Mouse (Mus musculus): ENCODE measurements around the gene Lcn6.
"Not testable (repeated sequence)": the region's sequence is repeated elsewhere in the genome, so short reads cannot be mapped to it uniquely, and the experiment has no call there.

Gene Lcn6

DNA sequence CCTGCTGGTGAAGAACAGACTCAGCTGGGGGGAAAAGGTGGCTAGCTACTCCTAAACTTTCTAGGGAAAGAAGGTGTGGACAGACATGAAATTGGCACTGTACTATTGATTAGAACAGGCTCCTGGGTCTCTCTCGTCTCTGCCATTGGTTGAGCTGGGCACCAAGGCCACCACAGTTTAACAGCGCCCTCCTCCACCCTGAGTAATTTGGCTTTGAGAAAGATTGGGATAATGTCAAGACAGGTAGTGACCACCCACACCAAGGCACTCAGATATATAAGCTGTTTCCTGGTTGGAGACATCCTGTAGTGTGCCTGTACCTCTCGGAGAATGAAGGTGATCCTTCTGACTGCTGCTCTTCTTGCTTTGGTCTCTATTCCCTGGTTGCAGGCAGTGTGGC lies at the start of gene Lcn6:
Gene Lcn6 (plus strand): TSS at position 301 of the 400 bp plus-strand sequence.
- no peak for DNase-seq (ENCODE audit: low read depth, low spot score)

DNA sequence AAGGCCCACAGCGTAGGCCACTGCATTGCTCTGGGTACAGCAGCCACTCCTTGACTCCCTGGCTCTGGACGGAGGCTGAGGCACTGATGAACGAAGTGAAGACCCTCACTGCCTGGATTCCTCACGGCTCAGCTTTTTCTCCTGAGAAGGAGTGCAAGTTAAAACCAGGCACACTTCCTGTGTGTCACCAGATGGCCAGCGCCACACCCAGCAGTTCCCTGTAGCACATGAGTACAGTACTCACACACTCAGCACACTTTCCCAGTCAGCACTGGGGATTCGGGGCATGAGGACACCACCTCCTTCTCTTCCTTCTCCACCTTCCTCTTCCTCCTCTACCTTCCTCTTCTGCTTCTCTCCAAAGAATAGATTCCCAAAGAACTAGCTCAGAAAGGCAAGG lies 48.8 kb upstream of the Lcn6 start, which contains the start of gene Fcna:
Gene Fcna (minus strand): TSS at position 220 of the 400 bp plus-strand sequence.
- DNase-seq (ENCODE audit: low read depth, low spot score), result no peak

DNA sequence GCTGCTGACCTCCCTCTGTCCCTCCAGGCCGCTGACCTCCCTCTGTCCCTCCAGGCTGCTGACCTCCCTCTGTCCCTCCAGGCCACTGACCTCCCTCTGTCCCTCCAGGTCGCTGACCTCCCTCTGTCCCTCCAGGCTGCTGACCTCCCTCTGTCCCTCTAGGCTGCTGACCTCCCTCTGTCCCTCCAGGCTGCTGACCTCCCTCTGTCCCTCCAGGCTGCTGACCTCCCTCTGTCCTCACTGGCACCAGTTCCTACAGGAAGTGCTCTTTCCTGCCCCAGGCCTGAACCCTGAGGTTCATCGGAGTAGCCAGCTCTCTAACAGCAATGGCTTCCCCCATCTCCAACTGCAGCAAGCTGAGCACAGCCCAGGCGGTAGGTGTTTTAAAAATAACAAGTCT lies 47.8 kb upstream of the Lcn6 start:
- no peak for DNase-seq (ENCODE audit: low read depth, low spot score)

DNA sequence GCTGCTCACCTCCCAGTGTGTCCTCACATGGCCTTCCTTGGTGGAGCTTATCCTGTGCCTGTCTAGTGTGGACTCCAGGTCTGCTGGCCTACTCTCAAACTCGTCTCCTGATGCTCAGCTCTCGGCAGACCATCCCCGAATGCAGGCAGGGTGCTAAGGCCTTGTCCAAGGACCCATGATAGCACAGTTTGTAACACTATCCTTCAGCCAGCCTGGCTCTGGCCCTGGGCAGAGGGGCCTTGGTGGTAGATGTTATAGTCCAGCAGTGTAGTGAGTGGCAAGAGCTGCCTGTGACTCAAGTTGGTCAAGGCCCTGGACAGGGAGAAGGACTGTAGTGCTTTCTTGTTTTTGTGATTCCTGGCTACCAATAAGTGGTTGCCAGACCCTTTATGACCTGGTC lies 43.0 kb upstream of the Lcn6 start:
- DNase-seq (ENCODE audit: low read depth, low spot score), result no peak

DNA sequence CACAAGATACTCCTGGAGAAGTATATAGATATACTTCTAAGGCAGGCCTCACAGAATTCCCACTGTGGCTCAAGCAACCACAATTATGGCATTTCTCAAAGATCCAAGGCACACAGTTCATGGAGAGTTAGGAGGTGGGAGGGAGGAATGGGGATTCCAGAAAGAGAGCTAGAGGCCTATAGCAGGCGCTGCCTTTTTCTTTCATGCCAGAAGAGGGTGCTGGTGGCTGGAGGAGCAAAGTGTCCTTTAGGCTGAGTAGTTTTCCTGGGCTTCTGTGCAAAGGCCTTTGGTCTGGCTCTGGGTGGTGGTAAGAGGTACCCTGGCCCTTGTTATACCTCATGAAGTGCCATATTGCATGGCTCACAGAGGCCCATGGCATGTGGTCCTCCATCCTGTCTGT lies 42.5 kb upstream of the Lcn6 start:
- peak; percentile 27 for DNase-seq (ENCODE audit: low read depth, low spot score)

DNA sequence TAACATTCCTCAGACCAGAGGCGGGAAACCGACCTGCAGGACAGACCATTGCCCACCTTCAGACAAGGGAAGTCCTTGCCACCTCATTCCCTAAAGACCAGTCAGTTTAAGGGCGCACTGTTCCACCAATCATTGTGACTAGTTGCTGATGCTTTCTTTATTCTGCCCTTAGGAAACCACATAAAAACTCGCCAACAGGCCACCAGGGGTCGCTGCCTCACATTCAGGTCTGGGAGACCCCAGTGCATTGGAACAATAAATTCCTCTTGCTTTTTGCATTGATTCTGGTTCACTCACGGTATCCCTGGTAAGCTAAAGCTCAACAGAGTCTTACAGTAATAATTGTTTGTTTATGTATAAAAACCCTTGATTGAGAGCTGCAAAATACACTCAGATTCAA lies 36.7 kb upstream of the Lcn6 start:
- DNase-seq (ENCODE audit: low read depth, low spot score), result peak; percentile 31

DNA sequence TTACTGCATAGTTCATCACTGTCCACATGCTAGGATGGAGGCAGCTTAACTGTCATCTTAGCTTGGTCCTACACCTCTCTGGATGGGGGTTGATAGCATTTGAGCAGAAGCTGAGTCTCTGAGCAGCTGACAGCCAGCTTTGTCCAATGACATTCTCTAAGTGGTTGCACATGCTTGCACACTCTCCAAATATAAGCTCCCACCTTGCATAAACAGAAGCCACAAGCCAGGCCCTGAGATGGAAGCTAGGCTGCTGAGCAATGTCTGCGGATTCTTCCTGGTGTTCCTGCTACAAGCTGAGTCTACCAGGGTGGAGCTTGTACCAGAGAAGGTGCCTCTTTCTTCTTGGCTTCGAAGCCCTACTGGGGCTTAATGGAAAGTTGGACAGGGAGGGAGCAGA lies 23.7 kb upstream of the Lcn6 start, which contains the start of gene Lcn8:
Gene Lcn8 (plus strand): TSS at position 219 of the 400 bp plus-strand sequence.
- DNase-seq (ENCODE audit: low read depth, low spot score), result no peak

DNA sequence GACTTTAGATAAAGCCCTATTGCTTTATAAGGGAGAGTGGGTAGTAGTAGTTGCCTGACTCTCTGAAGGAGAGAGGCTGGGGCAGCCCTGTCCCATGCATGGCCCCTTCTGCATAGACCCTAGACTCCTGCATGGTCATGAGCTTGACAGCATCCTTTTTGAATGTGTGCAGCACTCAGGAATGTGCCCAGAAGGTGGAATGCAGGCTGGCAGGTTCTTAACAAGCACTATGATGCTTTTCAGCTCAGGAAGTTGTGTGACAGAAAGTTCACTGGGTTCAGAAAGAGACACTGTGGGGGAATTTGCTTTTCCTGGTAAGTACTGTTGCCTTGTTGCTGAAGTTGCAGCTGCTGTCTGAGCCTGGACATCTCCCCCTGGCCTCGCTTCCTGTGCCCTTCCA lies 22.1 kb upstream of the Lcn6 start:
- no peak for DNase-seq (ENCODE audit: low read depth, low spot score)

DNA sequence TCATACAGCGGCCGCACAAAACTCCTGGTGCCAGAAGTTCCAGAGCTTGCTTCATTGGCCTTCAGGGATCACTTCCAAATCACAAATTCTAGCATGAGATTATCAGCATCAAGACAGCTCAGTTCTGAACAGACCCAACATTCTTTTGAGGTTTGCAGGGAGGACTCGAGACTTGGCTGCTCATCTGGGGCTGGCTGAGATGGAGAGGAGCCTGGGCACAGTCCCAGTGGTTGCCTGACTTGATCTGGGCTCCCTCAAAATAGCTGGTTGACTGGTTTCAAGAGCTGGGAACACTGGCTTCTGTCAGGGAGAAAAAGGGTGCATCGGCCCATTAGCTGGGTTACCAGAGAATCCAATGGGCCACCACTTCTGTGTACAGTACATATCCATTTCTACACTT lies 19.9 kb upstream of the Lcn6 start:
- DNase-seq (ENCODE audit: low read depth, low spot score), result peak; percentile 17

DNA sequence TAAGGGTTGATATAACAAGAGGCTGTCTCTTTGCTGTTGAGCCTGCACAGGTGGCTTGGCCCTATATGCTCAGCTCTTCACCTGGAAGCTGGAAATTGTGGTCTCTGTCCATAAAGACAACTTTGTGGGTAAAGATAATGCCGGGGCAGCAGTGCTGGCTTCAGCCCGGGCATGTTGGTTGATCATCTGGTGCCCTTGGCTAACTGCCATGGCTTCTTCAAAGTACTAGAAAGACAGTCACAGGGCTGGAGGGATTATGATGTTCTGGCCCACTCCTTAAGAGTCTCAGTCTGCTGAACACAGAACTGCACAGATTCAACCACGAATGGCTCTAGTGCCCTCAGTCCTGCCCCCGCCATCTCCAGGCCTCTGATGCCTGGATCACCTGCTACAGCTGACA lies 19.3 kb upstream of the Lcn6 start:
- DNase-seq (ENCODE audit: low read depth, low spot score), result peak; percentile 32

DNA sequence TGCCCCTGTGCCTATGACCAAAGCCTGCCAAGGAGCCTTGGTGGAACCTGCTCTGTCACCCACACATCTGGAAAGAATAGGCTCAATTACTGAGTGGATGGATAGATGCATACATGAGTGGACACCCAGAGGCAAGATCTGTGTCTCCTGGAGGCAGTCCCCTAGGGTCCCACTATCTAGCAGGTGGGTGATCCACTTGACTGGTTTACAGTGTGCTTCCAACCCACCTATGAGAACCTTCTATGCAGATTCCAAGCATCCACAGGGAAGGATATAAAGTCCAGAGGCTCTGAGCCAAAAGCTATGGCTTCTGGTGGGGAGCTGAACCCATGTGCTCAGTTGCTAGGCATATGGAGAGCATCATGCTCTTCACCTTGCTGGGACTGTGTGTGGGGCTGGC lies 18.9 kb upstream of the Lcn6 start, which contains the start of gene Lcn5:
Gene Lcn5 (plus strand): TSS at position 301 of the 400 bp plus-strand sequence.
- DNase-seq (ENCODE audit: low read depth, low spot score), result no peak

DNA sequence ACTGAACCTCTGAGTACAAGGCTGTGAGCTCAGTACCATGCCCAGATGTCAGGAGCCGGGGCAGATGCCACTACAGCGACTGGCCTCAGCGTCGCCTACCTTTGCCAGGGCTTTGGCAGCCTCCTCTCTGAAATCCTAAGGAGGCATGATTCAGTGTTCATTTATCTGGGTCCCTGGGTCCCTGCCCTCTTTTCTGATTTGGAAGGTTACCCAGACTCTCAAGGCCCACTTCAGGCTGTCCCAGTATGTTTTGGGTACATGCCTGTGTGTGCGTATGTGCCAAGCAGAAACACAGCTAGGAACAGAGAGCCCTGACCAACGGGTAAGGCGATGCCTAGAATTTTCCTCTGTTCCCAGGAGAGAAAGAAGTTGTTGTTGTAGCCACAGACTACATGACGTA lies 16.3 kb upstream of the Lcn6 start:
- no peak for DNase-seq (ENCODE audit: low read depth, low spot score)

DNA sequence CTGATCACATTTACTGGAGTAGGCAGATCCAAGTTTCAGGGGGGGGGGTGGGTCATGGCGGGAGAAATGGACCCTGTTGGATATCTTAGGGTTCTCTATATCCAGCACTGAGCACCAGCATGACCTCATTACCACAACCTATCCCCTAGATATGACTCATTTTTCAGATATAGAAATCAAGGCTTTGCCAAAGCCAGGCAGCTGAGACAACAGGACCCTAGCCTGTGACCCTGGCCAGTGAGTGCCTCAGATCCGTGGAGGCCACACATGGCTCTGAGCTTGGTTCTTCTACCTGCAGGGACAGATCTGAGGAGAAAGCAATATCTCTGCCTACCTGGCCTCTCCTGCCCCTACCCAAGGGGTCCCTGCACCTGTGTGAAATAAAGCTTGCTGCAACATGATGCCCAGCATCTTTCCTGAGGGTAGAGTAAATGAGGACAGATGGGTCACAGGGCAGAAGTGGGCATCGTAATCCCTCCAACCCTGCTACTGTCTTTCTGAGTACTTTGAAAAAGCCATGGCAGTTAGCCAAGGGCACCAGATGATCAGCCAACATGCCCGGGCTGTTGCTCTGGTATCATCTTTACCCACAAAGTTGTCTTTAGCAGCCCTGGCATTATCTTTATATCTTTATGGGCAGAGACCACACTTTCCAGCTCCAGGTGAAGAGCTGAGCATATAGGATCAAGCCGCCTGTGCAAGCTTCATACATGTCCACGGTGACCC lies 15.2 kb upstream of the Lcn6 start:
- DNase-seq (ENCODE audit: low read depth, low spot score), result no peak

DNA sequence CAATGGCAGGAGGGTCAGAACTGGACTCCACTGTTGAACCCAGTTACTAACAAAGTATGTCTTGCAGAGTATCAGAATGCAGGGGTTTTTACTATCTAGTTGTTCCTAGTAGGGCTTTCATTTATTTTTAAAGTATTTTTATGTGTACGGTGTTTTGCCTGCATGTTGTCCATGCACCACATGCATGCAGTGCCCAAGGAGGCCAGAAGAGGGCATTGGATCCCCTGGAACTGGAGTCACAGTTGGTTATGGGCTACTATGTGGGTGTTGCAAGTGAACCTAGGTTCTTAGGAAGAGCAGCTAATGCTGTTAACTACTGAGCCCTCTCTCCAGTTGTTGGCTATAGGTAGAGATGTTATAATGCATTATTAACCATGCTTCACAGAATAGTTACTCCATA lies 13.1 kb upstream of the Lcn6 start:
- peak; percentile 50 for DNase-seq (ENCODE audit: low read depth, low spot score)

DNA sequence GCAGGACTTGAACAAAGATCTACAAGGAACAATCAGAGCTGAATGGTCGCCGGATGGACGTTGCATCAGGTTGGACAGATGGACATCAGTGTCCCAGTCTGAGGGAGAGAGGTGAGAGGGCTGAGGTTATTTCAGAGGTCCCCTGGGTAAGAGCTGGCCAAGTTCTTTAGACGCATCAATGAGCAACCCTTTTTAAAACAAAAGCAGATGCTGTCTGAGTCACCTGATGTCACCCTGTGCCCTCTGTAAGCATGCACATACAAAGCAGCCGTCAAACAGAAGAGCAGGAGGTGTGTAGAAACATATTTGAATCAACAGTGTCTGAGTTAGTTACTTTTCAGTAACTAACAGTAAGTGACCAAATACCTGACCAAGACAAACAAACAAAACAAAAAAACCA lies 12.5 kb upstream of the Lcn6 start:
- DNase-seq (ENCODE audit: low read depth, low spot score), result no peak

DNA sequence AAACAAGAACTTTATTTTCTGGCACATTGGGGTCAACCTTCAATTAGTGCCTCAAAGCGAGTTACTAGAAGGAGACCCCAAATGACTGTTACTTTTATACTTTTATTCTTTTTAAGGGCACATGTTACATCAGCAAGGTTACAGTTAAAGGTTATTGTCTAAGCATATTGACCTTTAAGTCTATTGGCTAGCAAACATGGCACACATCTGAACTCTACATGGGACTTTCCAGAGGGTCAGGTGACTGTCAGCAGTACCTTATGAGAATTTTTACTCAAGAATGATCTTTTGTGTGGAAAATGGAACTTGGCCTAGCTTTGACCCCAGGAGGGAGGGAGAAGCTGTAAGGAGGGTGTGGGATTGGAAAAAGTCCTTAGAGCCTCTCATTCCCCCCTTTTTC lies 10.1 kb upstream of the Lcn6 start:
- no peak for DNase-seq (ENCODE audit: low read depth, low spot score)

DNA sequence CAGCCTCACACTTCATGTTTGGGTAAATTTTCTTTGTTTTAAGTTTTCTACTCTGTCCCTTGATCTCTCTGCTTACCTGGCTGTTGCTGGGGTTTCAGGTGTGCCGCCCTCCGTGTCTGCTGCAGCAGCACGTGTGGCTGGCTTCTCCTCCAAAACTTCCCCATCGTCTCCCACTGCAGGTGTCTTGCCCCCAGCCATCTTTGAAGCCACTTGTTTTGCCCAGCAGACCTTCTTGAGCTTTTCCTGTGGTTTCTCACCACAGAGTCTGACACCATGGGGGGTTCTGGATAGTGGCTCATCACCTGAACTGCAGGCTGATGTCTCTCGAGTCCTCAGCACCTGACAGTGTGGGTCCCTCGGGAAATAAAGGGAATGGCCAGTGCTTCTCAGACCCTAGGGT lies 3.0 kb downstream of the Lcn6 start:
- no peak for DNase-seq (ENCODE audit: low read depth, low spot score)

DNA sequence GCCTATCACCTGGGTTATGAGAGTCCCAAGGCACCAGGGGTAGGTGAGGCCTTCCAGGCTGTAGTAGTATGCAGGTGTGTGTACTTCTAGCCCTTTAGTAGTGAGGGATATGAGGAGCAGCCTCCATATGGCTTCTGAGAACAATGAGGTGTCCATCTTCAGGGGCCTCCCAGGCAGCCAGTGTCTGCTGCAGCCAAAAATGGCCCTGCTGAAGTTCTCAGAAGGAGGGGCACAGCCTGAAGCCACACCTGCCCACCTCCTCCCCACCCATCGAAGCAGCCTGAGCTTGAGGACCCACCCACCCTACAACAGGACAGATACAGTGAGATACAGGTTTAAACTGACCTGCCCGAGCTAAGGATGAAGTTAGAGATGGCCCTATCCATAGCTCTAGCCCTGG lies 5.8 kb downstream of the Lcn6 start, which contains the start of gene Lcn10:
Gene Lcn10 (plus strand): TSS at position 301 of the 400 bp plus-strand sequence.
- no peak for DNase-seq (ENCODE audit: low read depth, low spot score)

DNA sequence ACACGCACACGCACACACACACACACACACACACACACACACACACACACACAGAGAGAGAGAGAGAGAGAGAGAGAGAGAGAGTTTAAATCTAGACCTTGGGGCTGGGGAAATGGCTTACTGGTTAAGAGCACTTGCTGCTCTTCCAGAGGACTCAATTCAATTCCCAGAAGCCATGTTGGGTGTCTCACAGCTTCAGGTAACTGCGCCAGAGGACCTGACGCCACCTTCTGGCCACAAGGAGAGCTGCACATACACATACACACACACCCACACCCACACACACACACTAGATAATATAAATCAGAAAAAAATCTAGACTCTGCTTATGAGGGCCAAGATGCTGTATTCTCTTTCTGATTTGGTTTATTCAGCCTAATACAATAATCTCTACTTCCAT lies 10.4 kb downstream of the Lcn6 start:
- DNase-seq (ENCODE audit: low read depth, low spot score), result no peak

DNA sequence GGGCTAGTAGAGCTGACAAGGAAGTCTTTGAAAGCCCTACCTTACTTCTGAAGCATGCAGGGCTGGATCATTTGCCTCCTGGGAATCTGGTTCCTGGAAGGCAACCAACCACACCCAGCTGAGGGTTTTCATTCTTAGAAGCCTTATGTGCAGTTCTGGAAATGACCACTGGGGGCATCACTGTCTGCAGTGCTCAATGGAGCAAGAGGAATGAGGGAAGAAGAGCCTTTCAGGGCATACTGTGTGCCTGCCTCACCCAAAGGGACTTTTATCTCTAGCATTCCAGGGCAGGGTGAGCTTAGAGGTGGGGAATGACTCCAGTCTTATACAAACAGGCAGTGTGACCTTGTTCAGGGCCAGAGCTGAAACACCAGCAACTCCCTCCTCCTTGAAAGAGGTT lies 18.0 kb downstream of the Lcn6 start:
- peak; percentile 79 for DNase-seq (ENCODE audit: low read depth, low spot score)

DNA sequence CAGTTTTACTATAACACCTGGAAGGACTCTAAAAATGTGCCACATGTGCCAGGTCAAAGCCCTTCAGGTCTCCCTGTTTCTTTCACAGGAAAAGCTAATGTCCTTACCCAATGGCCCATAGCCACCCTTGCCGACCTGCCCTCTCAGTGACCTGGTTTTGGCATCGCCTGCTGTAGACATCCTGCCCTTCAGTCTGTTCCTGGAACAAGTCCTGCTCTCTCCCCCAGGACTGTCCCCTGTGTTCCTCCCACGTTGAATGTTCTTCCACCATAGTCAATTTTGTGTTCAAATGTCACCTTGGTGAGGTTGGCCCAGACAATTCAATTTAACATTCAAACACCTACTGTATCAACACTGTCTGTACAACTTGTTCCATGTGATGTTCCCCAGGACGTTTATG lies 20.4 kb downstream of the Lcn6 start:
- no peak for DNase-seq (ENCODE audit: low read depth, low spot score)

DNA sequence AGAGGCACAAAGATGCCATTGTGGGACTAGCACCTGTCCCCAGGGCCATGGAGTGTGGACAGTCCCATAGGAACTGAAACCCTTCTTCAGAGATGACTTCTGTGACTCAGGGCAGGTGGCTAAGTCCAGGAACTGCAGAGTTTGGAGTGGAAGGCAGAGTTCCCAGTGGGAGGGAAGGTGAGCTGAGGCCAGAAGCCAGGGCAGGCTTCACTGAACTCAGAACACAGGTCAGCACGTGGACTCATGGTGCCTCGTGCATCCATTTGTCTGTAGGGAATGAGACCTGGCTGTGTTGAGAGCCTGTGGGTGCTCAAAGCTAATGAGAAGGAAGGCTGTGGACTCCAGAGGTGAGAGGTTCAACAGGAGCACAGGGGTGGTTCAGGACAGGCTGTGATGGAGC lies 22.1 kb downstream of the Lcn6 start:
- no peak for DNase-seq (ENCODE audit: low read depth, low spot score)

DNA sequence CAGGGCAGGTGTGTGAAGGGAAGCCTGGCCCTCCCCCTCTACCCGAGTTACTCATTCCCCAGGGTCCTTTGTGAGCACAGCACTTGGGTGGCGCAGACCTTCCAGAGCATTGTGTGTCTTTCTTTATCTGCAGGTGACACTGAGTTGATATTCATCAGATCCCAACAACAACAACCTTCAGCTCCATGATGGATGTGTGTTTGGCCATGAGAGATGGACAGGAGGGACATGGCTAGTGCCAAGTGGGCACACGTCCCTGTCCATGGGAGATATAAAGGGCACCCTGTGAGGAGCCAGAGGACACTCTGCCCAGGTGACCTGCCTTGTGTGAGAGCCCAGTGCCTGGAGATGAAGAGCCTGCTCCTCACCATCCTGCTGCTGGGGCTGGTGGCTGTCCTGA lies 23.2 kb downstream of the Lcn6 start, which contains the start of gene Obp2a:
Gene Obp2a (plus strand): TSS at position 301 of the 400 bp plus-strand sequence.
- not testable (repeated sequence) for DNase-seq (ENCODE audit: low read depth, low spot score)

DNA sequence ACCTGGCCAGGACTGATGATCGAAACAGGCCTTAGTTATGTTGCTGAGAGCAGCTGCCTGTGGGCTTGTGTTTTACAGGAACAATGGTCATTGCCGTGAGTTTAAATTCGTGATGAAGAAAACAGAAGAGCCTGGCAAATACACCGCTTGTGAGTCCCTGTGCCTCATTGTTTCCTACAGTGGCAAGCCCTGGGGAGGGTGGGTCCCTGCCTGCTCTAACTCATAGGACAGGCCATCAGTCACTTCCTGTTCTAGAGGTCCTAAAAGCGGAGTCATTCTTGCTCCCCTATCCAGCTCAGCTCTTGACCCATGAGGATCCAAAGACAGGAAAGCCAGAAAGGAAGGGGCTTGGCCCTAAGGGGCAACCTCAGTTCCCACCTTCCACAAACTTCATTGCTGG lies 24.4 kb downstream of the Lcn6 start:
- no peak for DNase-seq (ENCODE audit: low read depth, low spot score)
